Mouse (Mus musculus): Measurements from ENCODE around the gene Grin2a. TPM values are rescaled to one million over a fixed set of nuclear protein-coding genes. Genes with fewer than 3 reads are reported as not detected.

Gene Grin2a
- total RNA-seq (2014; rRNA removed): 7.0 and 9.9 TPM in 2 replicates
- polyA plus RNA-seq (2015; fragmentation: Nextera tagmentation; extraction: Ambion mirVana): 1.0 and 3.7 TPM in 2 replicates

- peak; percentile 36; the same call in 1 of the 2 replicates for TF ChIP-seq CTCF (IDR thresholded peaks at IDR 0.05; ENCODE audit: low read depth)
- Histone ChIP-seq H3K4me1 (ENCODE audit: insufficient read depth) (peaks cover 4% of the 10 kb centered on the region; the same call in 1 of the 2 replicates), H3K9me3 (ENCODE audit: low read length) (no peaks in the 10 kb centered on the region), H3K9ac (peak within 1 kb of the TSS; percentile 61), H3K36me3 (ENCODE audit: insufficient read depth) (no peaks in the 10 kb centered on the region), H3K27ac (ENCODE audit: low read depth, low read length) (peak within 1 kb of the TSS; percentile 67), H3K4me2 (ENCODE audit: low read depth) (peak within 1 kb of the TSS; percentile 90), H3K27me3 (ENCODE audit: insufficient read depth, low read length) (peaks cover 14% of the 10 kb centered on the region), H3K4me3 (ENCODE audit: low read depth, low read length) (peak within 1 kb of the TSS; percentile 49)
- under 1% methylated on average over 69 of the region's 69 CpGs for WGBS
- DNase-seq: peak; percentile 62
- ATAC-seq: peak; percentile 38
Observed at GRCm38 (mm10) chr16:9994951-9995813, at the start of gene Grin2a. TSS of gene Grin2a (minus strand) at chr16:9995560.

- WGBS: 84% methylated on average over 7 of the region's 7 CpGs
Observed at GRCm38 (mm10) chr16:10035582-10036215, 40.3 kb upstream of the Grin2a start.

GRCm38 (mm10) chr16:10033416-10033979 is 38.1 kb upstream of the Grin2a start:
- DNase-seq (no peak), ATAC-seq (no peak)
- Histone ChIP-seq H3K4me3 (ENCODE audit: low read depth, low read length) (no peak overlapping the region), H3K27me3 (ENCODE audit: insufficient read depth, low read length) (no peaks in the 10 kb centered on the region), H3K4me2 (ENCODE audit: low read depth) (no peak overlapping the region), H3K36me3 (ENCODE audit: insufficient read depth) (no peaks in the 10 kb centered on the region), H3K9ac (no peak overlapping the region), H3K27ac (ENCODE audit: low read depth, low read length) (no peak overlapping the region), H3K4me1 (ENCODE audit: insufficient read depth) (no peaks in the 10 kb centered on the region), H3K9me3 (ENCODE audit: low read length) (no peaks in the 10 kb centered on the region)
- TF ChIP-seq CTCF (IDR thresholded peaks at IDR 0.05; ENCODE audit: low read depth): no peak
- 85% methylated on average over 4 of the region's 4 CpGs for WGBS

More at GRCm38 (mm10) chr16:10035582-10036215, 40.3 kb upstream of the Grin2a start:
- no peak overlapping the region for H3K27ac ChIP-seq (ENCODE audit: low read depth, low read length)
- H3K36me3 ChIP-seq (ENCODE audit: insufficient read depth): no peaks in the 10 kb centered on the region
- no peaks in the 10 kb centered on the region for H3K9me3 ChIP-seq (ENCODE audit: low read length)
- no peak for TF ChIP-seq CTCF (IDR thresholded peaks at IDR 0.05; ENCODE audit: low read depth)
- H3K4me3 ChIP-seq (ENCODE audit: low read depth, low read length): no peak overlapping the region
- no peak overlapping the region for H3K9ac ChIP-seq
- no peak overlapping the region for H3K4me2 ChIP-seq (ENCODE audit: low read depth)
- H3K4me1 ChIP-seq (ENCODE audit: insufficient read depth): no peaks in the 10 kb centered on the region
- DNase-seq (no peak), ATAC-seq (no peak)
- no peaks in the 10 kb centered on the region for H3K27me3 ChIP-seq (ENCODE audit: insufficient read depth, low read length)

DNA sequence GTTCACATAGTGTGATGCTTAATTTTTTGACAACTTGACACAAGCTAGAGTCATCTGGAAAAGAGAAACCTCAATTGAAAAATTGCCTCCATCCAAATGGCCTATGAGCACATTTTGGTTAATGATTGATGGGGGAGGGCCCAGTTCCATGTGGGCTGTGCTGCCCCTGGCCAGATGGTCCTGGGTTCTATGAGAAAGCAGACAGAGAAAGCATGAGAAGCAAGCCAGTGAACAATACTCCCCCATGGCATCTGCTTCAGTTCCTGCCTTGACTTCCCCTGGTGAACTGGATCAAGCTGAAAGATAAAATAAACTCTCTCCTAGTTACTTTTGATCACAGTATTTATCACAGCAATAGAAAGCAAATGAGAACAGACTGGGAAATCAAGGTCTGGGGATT is 36.5 kb upstream of the Grin2a start:
- Histone ChIP-seq H3K27me3 (ENCODE audit: insufficient read depth, low read length) (no peaks in the 10 kb centered on the region), H3K4me3 (ENCODE audit: low read depth, low read length) (no peak overlapping the region), H3K9me3 (ENCODE audit: low read length) (no peaks in the 10 kb centered on the region), H3K4me1 (ENCODE audit: insufficient read depth) (no peaks in the 10 kb centered on the region), H3K27ac (ENCODE audit: low read depth, low read length) (no peak overlapping the region), H3K9ac (no peak overlapping the region), H3K4me2 (ENCODE audit: low read depth) (no peak overlapping the region), H3K36me3 (ENCODE audit: insufficient read depth) (no peaks in the 10 kb centered on the region)
- no peak for TF ChIP-seq CTCF (IDR thresholded peaks at IDR 0.05; ENCODE audit: low read depth)
- DNase-seq (no peak), ATAC-seq (no peak)

DNA sequence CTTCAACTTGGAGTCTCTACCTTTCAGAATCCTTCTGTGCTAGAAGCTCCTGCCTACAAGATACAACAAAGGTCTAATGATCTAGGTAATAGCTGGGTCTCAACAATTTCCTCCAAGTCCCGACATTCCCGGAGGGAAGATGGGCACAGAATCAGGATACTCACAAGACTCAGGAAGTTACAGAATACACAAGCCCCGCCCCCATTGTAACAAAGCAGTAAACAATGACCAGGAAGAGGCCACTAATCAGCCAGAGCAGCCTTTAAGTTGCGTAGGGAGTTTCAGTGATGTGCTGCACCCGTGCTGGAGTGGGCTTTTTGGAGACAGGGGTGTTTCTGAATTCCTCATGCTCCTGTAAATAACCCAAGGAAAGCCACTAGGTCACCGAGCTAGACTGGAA is 31.4 kb upstream of the Grin2a start:
- no peak for TF ChIP-seq CTCF (IDR thresholded peaks at IDR 0.05; ENCODE audit: low read depth)
- ATAC-seq (no peak), DNase-seq (no peak)
- Histone ChIP-seq H3K9me3 (ENCODE audit: low read length) (no peaks in the 10 kb centered on the region), H3K36me3 (ENCODE audit: insufficient read depth) (no peaks in the 10 kb centered on the region), H3K4me1 (ENCODE audit: insufficient read depth) (no peaks in the 10 kb centered on the region), H3K27me3 (ENCODE audit: insufficient read depth, low read length) (no peaks in the 10 kb centered on the region), H3K27ac (ENCODE audit: low read depth, low read length) (no peak overlapping the region), H3K9ac (no peak overlapping the region), H3K4me3 (ENCODE audit: low read depth, low read length) (no peak overlapping the region), H3K4me2 (ENCODE audit: low read depth) (no peak overlapping the region)
- WGBS: 78% methylated on average over 6 of the region's 6 CpGs

DNA sequence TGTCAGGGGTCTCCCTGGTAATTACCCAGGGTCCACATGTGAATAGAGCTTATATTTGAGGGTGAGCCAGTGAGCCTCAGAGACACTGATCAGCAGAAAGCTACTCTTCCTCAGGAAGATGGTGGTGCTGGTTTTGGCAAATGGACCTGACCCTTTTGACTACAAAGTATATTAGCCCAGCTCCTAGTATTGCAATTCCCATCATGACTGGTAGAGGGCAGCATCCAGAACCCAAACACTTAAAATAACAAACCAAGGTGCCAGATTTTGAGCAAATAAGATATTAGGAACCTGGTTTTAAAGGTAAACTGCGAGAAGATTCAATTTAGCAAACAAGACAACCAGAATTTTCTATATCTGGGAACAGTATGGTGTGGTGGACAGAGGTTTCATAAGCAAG is 14.4 kb upstream of the Grin2a start:
- 71% methylated on average over 1 of the region's 1 CpGs for WGBS
- no peak for ATAC-seq
- no peaks in the 10 kb centered on the region for H3K36me3 ChIP-seq (ENCODE audit: insufficient read depth)
- H3K9me3 ChIP-seq (ENCODE audit: low read length): no peaks in the 10 kb centered on the region
- DNase-seq: no peak
- H3K4me3 ChIP-seq (ENCODE audit: low read depth, low read length): no peak overlapping the region
- H3K27me3 ChIP-seq (ENCODE audit: insufficient read depth, low read length): no peaks in the 10 kb centered on the region
- no peak overlapping the region for H3K27ac ChIP-seq (ENCODE audit: low read depth, low read length)
- H3K4me2 ChIP-seq (ENCODE audit: low read depth): no peak overlapping the region
- H3K9ac ChIP-seq: no peak overlapping the region
- no peak for TF ChIP-seq CTCF (IDR thresholded peaks at IDR 0.05; ENCODE audit: low read depth)
- no peaks in the 10 kb centered on the region for H3K4me1 ChIP-seq (ENCODE audit: insufficient read depth)

- Histone ChIP-seq H3K4me3 (ENCODE audit: low read depth, low read length) (no peak overlapping the region), H3K4me2 (ENCODE audit: low read depth) (no peak overlapping the region), H3K9ac (no peak overlapping the region), H3K4me1 (ENCODE audit: insufficient read depth) (no peaks in the 10 kb centered on the region), H3K9me3 (ENCODE audit: low read length) (no peaks in the 10 kb centered on the region), H3K36me3 (ENCODE audit: insufficient read depth) (no peaks in the 10 kb centered on the region), H3K27ac (ENCODE audit: low read depth, low read length) (no peak overlapping the region), H3K27me3 (ENCODE audit: insufficient read depth, low read length) (no peaks in the 10 kb centered on the region)
- no peak for ATAC-seq
- no peak for TF ChIP-seq CTCF (IDR thresholded peaks at IDR 0.05; ENCODE audit: low read depth)
- no peak for DNase-seq
- WGBS: 88% methylated on average over 5 of the region's 5 CpGs
Observed at GRCm38 (mm10) chr16:10005606-10006005, 10.2 kb upstream of the Grin2a start.
